ENCODE assay signal across 8 mouse cellular contexts in genomic region chr11:65820877-65821276, GRCm38 (mm10). TPM values are rescaled to one million over a fixed set of nuclear protein-coding genes. Genes with fewer than 3 reads are reported as not detected.
A peak's percentile ranks its signal among the peaks of the same experiment; 100 is the strongest.
DNase-seq lines count a peak whose midpoint lies in the region; ATAC-seq lines count a peak whose summit lies in the region.
"Had no signal": no experiment of that assay in that cellular context is flagged by ENCODE, and none has a peak within 500 bp of the region (broad histone marks: within the 10 kb centered on the region; RNA-seq: fewer than 3 reads in every experiment).

No protein-coding gene starts in this region.

- peaks cover 43% of the 10 kb centered on the region for H3K36me3 ChIP-seq in limb, embryonic 13.5 days
- peaks cover 24% of the 10 kb centered on the region for H3K36me3 ChIP-seq in stomach, embryonic 14.5 days (ENCODE audit: control insufficient read depth, insufficient read depth, low read length)

- 10% methylated on average over 7 of the region's 7 CpGs for WGBS in limb, embryonic 13.5 days
- WGBS in stomach, embryonic 14.5 days, result 9% methylated on average over 7 of the region's 7 CpGs

- H3K9ac ChIP-seq in limb, embryonic 13.5 days, result no peak overlapping the region
- no peak overlapping the region for H3K9ac ChIP-seq in stomach, embryonic 14.5 days (replicated peaks; ENCODE audit: low read depth, low read length)
- H3K9ac ChIP-seq: limb, embryonic 15.5 days had no signal

- H3K27me3 ChIP-seq in limb, embryonic 13.5 days, result no peaks in the 10 kb centered on the region
- H3K27me3 ChIP-seq in stomach, embryonic 14.5 days (ENCODE audit: control insufficient read depth, insufficient read depth, low read length), result no peaks in the 10 kb centered on the region
- H3K27me3 ChIP-seq: limb, embryonic 15.5 days had no signal

- no peak overlapping the region for H3K27ac ChIP-seq in limb, embryonic 13.5 days
- H3K27ac ChIP-seq in stomach, embryonic 14.5 days (ENCODE audit: low read length), result no peak overlapping the region
- H3K27ac ChIP-seq: limb, embryonic 15.5 days had no signal

- no peaks in the 10 kb centered on the region for H3K9me3 ChIP-seq in limb, embryonic 13.5 days
- no peaks in the 10 kb centered on the region for H3K9me3 ChIP-seq in stomach, embryonic 14.5 days (ENCODE audit: control insufficient read depth, low read depth, low read length)
- H3K9me3 ChIP-seq: limb, embryonic 15.5 days had no signal

- peak; percentile 80 for ATAC-seq in limb, embryonic 13.5 days (ENCODE audit: low FRiP score, low read depth)
- peak; percentile 63; the same call in 1 of the 2 replicates for ATAC-seq in stomach, embryonic 14.5 days (ENCODE audit: insufficient number of reproducible peaks, insufficient read depth, low FRiP score, low read depth)

- no peak overlapping the region for H3K4me2 ChIP-seq in limb, embryonic 13.5 days (replicated peaks)
- no peak overlapping the region for H3K4me2 ChIP-seq in stomach, embryonic 14.5 days (replicated peaks; ENCODE audit: low read depth, low read length)
- H3K4me2 ChIP-seq: limb, embryonic 15.5 days had no signal

- peak; percentile 81 for DNase-seq in R1 (ENCODE audit: low read depth, low spot score)
- DNase-seq in cerebellum, adult 9-11 months, result peak; percentile 25
- DNase-seq in frontal cortex, postnatal 25 days (ENCODE audit: low spot score in 2 of 2), result peak; percentile 42 to 43
- peak; percentile 56 for DNase-seq in kidney, adult 9 months
- DNase-seq in natural killer cell, adult 2 months (ENCODE audit: low spot score in 2 of 2), result peak; percentile 16 to 38

- H3K4me1 ChIP-seq in limb, embryonic 13.5 days, result peaks cover 11% of the 10 kb centered on the region; the same call in 1 of the 2 replicates
- H3K4me1 ChIP-seq in stomach, embryonic 14.5 days (ENCODE audit: control insufficient read depth, insufficient read depth, low read length), result no peaks in the 10 kb centered on the region

- H3K4me3 ChIP-seq in limb, embryonic 13.5 days, result no peak overlapping the region
- no peak overlapping the region for H3K4me3 ChIP-seq in stomach, embryonic 14.5 days (ENCODE audit: low read depth, low read length)
- H3K4me3 ChIP-seq: limb, embryonic 15.5 days had no signal

RNA-seq across cellular contexts. Expression of gene Zkscan6, which starts 13.9 kb away (rescaled TPM):
- polyA plus RNA-seq in limb, embryonic 13.5 days (2015; fragmentation: Nextera tagmentation; extraction: Ambion mirVana), result 15.9 and 16.5 TPM in 2 replicates
- polyA plus RNA-seq in stomach, embryonic 14.5 days (2014; fragmentation: Nextera tagmentation; extraction: Ambion mirVana), result 14.4 and 15.3 TPM in 2 replicates

RNA-seq across cellular contexts. Expression of gene Map2k4, which starts 32.8 kb away (rescaled TPM):
- polyA plus RNA-seq in limb, embryonic 13.5 days (2015; fragmentation: Nextera tagmentation; extraction: Ambion mirVana), result 66.2 and 68.5 TPM in 2 replicates
- 77.7 and 77.9 TPM in 2 replicates for polyA plus RNA-seq in stomach, embryonic 14.5 days (2014; fragmentation: Nextera tagmentation; extraction: Ambion mirVana)

Comparison
In these comparisons a context has a peak if more than half of its experiments do, and no peak if none do; other contexts are left out.
1. DNase-seq: peak in every context shown above with its lines; median percentile 81 in R1; 56 in kidney, adult 9 months; 42 in frontal cortex, postnatal 25 days; 27 in natural killer cell, adult 2 months; 25 in cerebellum, adult 9-11 months.